Mouse (Mus musculus) hindbrain, embryonic 12.5 days (tissue): ENCODE measurements around the gene Acsbg2. TPM values are rescaled to one million over a fixed set of nuclear protein-coding genes. Genes with fewer than 3 reads are reported as not detected.

Experiments
- ATAC-seq: fragments of 200-750 bp; cut with Nextera tagmentation; 2 replicates; pipeline ENCODE4 v1.8.0; 2017; ENCODE audit warnings: moderate TSS enrichment; ENCODE audit not compliant: low FRiP score
- H3K27ac ChIP-seq: fragments of 300-500 bp; sonication (generic); 2 replicates; pipeline ENCODE4 v1.5.1; 2016; ENCODE audit warnings: mild to moderate bottlenecking
- H3K27me3 ChIP-seq: fragments of 300-500 bp; sonication (generic); 2 replicates; pipeline ENCODE4 v1.6.1; 2016; ENCODE audit warnings: mild to moderate bottlenecking
- H3K36me3 ChIP-seq: fragments of 300-500 bp; sonication (generic); 2 replicates; pipeline ENCODE4 v1.6.1; 2016; ENCODE audit warnings: mild to moderate bottlenecking
- H3K4me1 ChIP-seq: fragments of 300-500 bp; sonication (generic); 2 replicates; pipeline ENCODE4 v1.6.1; 2016
- H3K4me2 ChIP-seq: fragments of 300-500 bp; sonication (generic); replicated peaks from 2 replicates; pipeline ENCODE4 v1.6.1; 2016; ENCODE audit warnings: mild to moderate bottlenecking
- H3K4me3 ChIP-seq: fragments of 300-500 bp; sonication (generic); 2 replicates; pipeline ENCODE4 v1.5.1; 2016; ENCODE audit warnings: mild to moderate bottlenecking
- H3K9ac ChIP-seq: fragments of 300-500 bp; sonication (generic); 2 replicates; pipeline ENCODE4 v1.6.1; 2016; ENCODE audit warnings: mild to moderate bottlenecking, moderate library complexity
- H3K9me3 ChIP-seq: fragments of 300-500 bp; sonication (generic); replicated peaks from 2 replicates; pipeline ENCODE4 v1.6.1; 2016; ENCODE audit warnings: mild to moderate bottlenecking
- WGBS: fragments of 180-500 bp; shearing (Covaris S2); methylation state at CpG from one replicate; pipeline ENCODE4 v1.1.7; 2016; 5-methylcytosine and 5-hydroxymethylcytosine counted together
- polyA plus RNA-seq: library from polyadenylated mRNA; unstranded; fragments of >200 nt; fragmentation: Nextera tagmentation; extraction: Ambion mirVana; gene quantifications from 2 replicates; pipeline ENCODE4 v1.2.1, GENCODE M21; 2016

Gene Acsbg2
- polyA plus RNA-seq, 1 experiment from 2014 or later: not detected

GRCm38 (mm10) chr17:56833381-56833780 is 40.9 kb downstream of the Acsbg2 start:
- 82% methylated on average over 1 of the region's 1 CpGs for WGBS
- peaks cover 12% of the 10 kb centered on the region for H3K4me1 ChIP-seq
- H3K27me3 ChIP-seq: peaks cover 22% of the 10 kb centered on the region
- H3K27ac ChIP-seq: no peak overlapping the region
- no peak overlapping the region for H3K4me2 ChIP-seq
- ATAC-seq: no peak
- H3K9ac ChIP-seq: no peak overlapping the region
- H3K36me3 ChIP-seq: no peaks in the 10 kb centered on the region
- no peaks in the 10 kb centered on the region for H3K9me3 ChIP-seq
- H3K4me3 ChIP-seq: no peak overlapping the region

DNA sequence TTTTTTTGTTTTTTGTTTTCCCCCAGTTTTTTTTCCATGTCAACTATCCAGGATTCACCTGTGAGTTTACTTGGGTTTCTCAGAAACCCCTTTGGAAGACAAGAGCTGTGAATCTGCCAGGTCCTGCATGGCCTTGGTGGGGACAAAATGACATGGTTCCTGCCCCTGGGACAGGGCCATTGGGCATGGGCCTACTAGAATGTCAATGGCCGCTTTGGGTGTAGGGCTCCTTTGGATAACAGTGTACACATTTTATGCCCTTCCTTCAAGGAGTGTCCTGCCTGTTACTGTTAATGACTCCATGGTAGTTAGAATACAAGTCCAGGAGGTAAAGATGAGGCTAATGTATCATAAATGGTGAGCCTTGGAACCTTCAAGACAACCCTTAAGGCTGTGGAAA is 41.3 kb downstream of the Acsbg2 start:
- Histone ChIP-seq H3K4me3 (no peak overlapping the region), H3K9me3 (no peaks in the 10 kb centered on the region), H3K27ac (no peak overlapping the region), H3K4me2 (no peak overlapping the region), H3K4me1 (peaks cover 12% of the 10 kb centered on the region), H3K27me3 (peaks cover 23% of the 10 kb centered on the region), H3K36me3 (no peaks in the 10 kb centered on the region), H3K9ac (no peak overlapping the region)
- ATAC-seq: no peak
- WGBS: 95% methylated on average over 1 of the region's 1 CpGs

- H3K27me3 ChIP-seq: peaks cover 29% of the 10 kb centered on the region
- H3K4me2 ChIP-seq: peak overlapping the region; percentile 77
- peak overlapping the region; percentile 68 for H3K4me3 ChIP-seq
- WGBS: under 1% methylated on average over 40 of the region's 42 CpGs
- peak overlapping the region; percentile 60 for H3K9ac ChIP-seq
- peak; percentile 99 for ATAC-seq
- peaks cover 12% of the 10 kb centered on the region for H3K4me1 ChIP-seq
- H3K9me3 ChIP-seq: no peaks in the 10 kb centered on the region
- H3K27ac ChIP-seq: 0 out of 2 replicates have a peak overlapping the region, but pooled peaks have one; percentile 41
- no peaks in the 10 kb centered on the region for H3K36me3 ChIP-seq
Measured at GRCm38 (mm10) chr17:56831111-56831816, 43.0 kb downstream of the Acsbg2 start.

GRCm38 (mm10) chr17:56830411-56831110 is 43.7 kb downstream of the Acsbg2 start, which contains the start of gene Rfx2:
Gene Rfx2, minus strand, starts transcription at chr17:56831013.
- Histone ChIP-seq H3K36me3 (no peaks in the 10 kb centered on the region), H3K4me1 (peaks cover 12% of the 10 kb centered on the region), H3K9ac (peak within 1 kb of the TSS; percentile 60), H3K4me3 (peak within 1 kb of the TSS; percentile 68), H3K4me2 (peak within 1 kb of the TSS; percentile 77), H3K27me3 (peaks cover 29% of the 10 kb centered on the region), H3K9me3 (no peaks in the 10 kb centered on the region), H3K27ac (peak within 1 kb of the TSS; percentile 41; the same call in 1 of the 2 replicates)
- 0% methylated on average over 40 of the region's 62 CpGs for WGBS
- no peak for ATAC-seq

GRCm38 (mm10) chr17:56829795-56830194 is 44.5 kb downstream of the Acsbg2 start:
- ATAC-seq: no peak
- H3K4me1 ChIP-seq: peaks cover 12% of the 10 kb centered on the region
- peak overlapping the region; percentile 60 for H3K9ac ChIP-seq
- H3K27me3 ChIP-seq: peaks cover 29% of the 10 kb centered on the region
- under 1% methylated on average over 27 of the region's 27 CpGs for WGBS
- peak overlapping the region; percentile 77 for H3K4me2 ChIP-seq
- peak overlapping the region; percentile 68 for H3K4me3 ChIP-seq
- H3K9me3 ChIP-seq: no peaks in the 10 kb centered on the region
- no peak overlapping the region for H3K27ac ChIP-seq
- no peaks in the 10 kb centered on the region for H3K36me3 ChIP-seq

GRCm38 (mm10) chr17:56829171-56829570 is 45.1 kb downstream of the Acsbg2 start:
- WGBS: 27% methylated on average over 11 of the region's 11 CpGs
- peaks cover 12% of the 10 kb centered on the region for H3K4me1 ChIP-seq
- H3K27ac ChIP-seq: no peak overlapping the region
- H3K4me2 ChIP-seq: peak overlapping the region; percentile 77
- no peak overlapping the region; the same call in 1 of the 2 replicates for H3K9ac ChIP-seq
- peak overlapping the region; percentile 68 for H3K4me3 ChIP-seq
- peaks cover 29% of the 10 kb centered on the region for H3K27me3 ChIP-seq
- no peaks in the 10 kb centered on the region for H3K9me3 ChIP-seq
- H3K36me3 ChIP-seq: no peaks in the 10 kb centered on the region
- no peak for ATAC-seq

DNA sequence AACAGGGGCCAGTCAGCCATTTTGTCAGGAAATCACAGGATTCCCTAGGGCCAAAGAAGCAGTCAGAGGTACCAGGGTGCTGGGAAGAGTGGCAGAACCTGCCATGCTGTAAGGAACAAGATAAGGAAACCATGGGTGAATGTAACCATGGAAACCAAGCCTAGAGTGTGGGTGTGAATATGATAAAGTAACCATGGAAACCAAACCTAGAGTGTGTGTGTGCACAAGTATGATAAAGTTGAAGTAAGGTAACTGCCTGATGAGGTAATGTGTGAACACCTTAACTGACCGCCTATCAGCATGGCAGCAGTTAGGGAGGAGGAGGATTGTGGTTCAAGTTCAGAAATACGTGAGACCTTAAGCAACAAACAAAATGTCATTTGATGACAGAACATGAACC is 47.5 kb downstream of the Acsbg2 start:
- WGBS: 91% methylated on average over 2 of the region's 2 CpGs
- no peaks in the 10 kb centered on the region for H3K36me3 ChIP-seq

DNA sequence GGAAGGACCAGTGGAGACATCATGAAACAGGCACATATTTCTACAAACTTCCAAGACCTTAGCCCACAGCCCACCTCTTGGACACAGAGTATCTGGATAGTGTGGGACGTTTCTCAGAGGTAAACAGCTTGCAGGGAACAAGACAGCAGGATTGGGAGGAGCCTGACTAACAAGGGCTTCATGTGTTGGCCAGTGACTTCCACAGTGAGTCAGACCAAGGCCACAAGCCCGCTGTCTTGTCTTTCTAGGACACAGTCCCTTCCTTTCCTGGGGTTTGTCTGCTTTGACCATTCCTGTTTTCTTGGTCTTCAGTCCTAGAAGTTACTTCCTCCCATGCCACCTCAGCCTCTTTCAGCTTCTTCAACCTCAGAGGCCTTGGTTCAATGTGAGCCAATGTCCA is 50.9 kb downstream of the Acsbg2 start:
- Histone ChIP-seq H3K4me1 (peaks cover 10% of the 10 kb centered on the region), H3K27me3 (peaks cover 7% of the 10 kb centered on the region), H3K36me3 (no peaks in the 10 kb centered on the region), H3K9me3 (no peaks in the 10 kb centered on the region), H3K4me3 (no peak overlapping the region), H3K4me2 (no peak overlapping the region), H3K27ac (no peak overlapping the region), H3K9ac (no peak overlapping the region)
- WGBS: 74% methylated on average over 2 of the region's 2 CpGs
- ATAC-seq: no peak

More for the DNA sequence above, 47.5 kb downstream of the Acsbg2 start:
- H3K27ac ChIP-seq: no peak overlapping the region
- H3K4me2 ChIP-seq: no peak overlapping the region
- peaks cover 12% of the 10 kb centered on the region for H3K4me1 ChIP-seq
- H3K27me3 ChIP-seq: peaks cover 23% of the 10 kb centered on the region
- H3K4me3 ChIP-seq: no peak overlapping the region
- ATAC-seq: no peak
- H3K9me3 ChIP-seq: no peaks in the 10 kb centered on the region
- no peak overlapping the region for H3K9ac ChIP-seq

GRCm38 (mm10) chr17:56822380-56822779 is 51.9 kb downstream of the Acsbg2 start:
- no peak for ATAC-seq
- Histone ChIP-seq H3K4me1 (peaks cover 10% of the 10 kb centered on the region), H3K9ac (no peak overlapping the region), H3K4me3 (no peak overlapping the region), H3K4me2 (no peak overlapping the region), H3K36me3 (no peaks in the 10 kb centered on the region), H3K27me3 (0 out of 2 replicates have a peak, but pooled peaks cover 2% of the 10 kb centered on the region), H3K9me3 (no peaks in the 10 kb centered on the region), H3K27ac (no peak overlapping the region)
- WGBS: 92% methylated on average over 2 of the region's 2 CpGs

- H3K4me1 ChIP-seq: peaks cover 17% of the 10 kb centered on the region
- 0 out of 2 replicates have a peak, but pooled peaks have one; percentile 14 for ATAC-seq
- H3K27me3 ChIP-seq: peaks cover 3% of the 10 kb centered on the region
- no peak overlapping the region for H3K4me2 ChIP-seq
- no peaks in the 10 kb centered on the region for H3K36me3 ChIP-seq
- H3K9ac ChIP-seq: no peak overlapping the region
- no peaks in the 10 kb centered on the region for H3K9me3 ChIP-seq
- H3K4me3 ChIP-seq: no peak overlapping the region
- 65% methylated on average over 8 of the region's 8 CpGs for WGBS
- peak overlapping the region; percentile 14; the same call in 1 of the 2 replicates for H3K27ac ChIP-seq
Measured at GRCm38 (mm10) chr17:56819694-56820111, 54.5 kb downstream of the Acsbg2 start.

DNA sequence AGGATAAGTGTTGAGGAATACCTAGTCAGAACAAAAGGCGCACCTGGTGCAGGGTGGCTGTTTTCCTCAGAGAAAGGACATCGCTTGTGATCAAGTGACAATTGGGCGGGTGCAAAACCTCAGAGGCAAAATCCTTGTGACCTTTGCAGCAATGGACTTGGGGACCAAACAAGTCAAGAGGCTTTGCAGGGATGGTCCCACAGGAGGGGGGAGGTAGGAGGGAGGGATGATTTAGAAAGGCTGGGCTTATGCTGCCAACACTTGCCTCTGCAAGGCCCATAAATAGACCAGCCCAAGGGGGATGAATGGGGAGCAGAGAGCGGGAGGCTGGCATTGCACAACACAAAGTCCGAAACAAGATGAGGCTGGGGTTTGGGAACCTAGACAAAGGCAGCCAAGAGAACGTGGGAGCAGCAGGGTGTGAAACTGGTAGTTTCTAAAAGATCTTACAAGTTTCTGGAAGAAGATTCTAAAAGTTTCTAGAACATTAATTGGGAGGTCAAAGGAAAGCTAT is 55.2 kb downstream of the Acsbg2 start:
- Histone ChIP-seq H3K4me3 (no peak overlapping the region), H3K27ac (no peak overlapping the region), H3K36me3 (no peaks in the 10 kb centered on the region), H3K27me3 (peaks cover 3% of the 10 kb centered on the region), H3K4me2 (no peak overlapping the region), H3K9ac (no peak overlapping the region), H3K9me3 (no peaks in the 10 kb centered on the region), H3K4me1 (peaks cover 21% of the 10 kb centered on the region)
- ATAC-seq: no peak
- WGBS: 67% methylated on average over 6 of the region's 6 CpGs

GRCm38 (mm10) chr17:56818067-56818636 is 56.1 kb downstream of the Acsbg2 start:
- Histone ChIP-seq H3K36me3 (no peaks in the 10 kb centered on the region), H3K9me3 (no peaks in the 10 kb centered on the region), H3K4me1 (peaks cover 27% of the 10 kb centered on the region), H3K9ac (no peak overlapping the region), H3K27me3 (peaks cover 3% of the 10 kb centered on the region), H3K4me3 (no peak overlapping the region), H3K4me2 (no peak overlapping the region), H3K27ac (no peak overlapping the region)
- WGBS: 39% methylated on average over 11 of the region's 11 CpGs
- no peak for ATAC-seq
